Mouse (Mus musculus) right cerebral cortex, postnatal 36 days (tissue): ENCODE data around the gene Lep.
A peak's percentile ranks its signal among the peaks of the same experiment; 100 is the strongest.

ENCODE experiments used
- DNase-seq, 2 experiments: peaks; one replicate each; pipeline ENCODE4 v3.0.0; 2022; ENCODE audit warnings: low spot score in 2 of 2, mixed read lengths in 1 of 2

Lep gene

GRCm38 (mm10) chr6:29059846-29060685, at the start of gene Lep:
TSS of gene Lep (plus strand) at chr6:29060220.
- DNase-seq = no peak

DNA sequence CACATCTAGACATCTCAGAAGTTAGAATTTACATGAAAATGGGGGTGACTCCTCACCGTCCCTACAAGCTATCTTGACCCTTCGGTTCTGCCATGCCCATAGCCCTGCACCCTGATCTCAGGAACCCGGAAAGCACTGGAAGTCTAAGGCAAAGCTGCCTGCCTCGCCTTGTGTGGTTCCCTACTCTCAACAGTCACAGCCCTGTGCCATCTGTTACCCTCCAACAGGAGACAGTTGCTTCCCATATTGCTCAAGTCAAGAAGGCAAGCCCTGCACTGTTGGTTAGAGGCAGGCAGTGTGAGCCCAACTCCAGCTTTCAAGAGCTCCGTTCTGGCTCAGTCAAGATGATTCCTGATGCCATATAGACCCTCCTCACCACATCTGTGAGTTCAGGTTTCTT, 48.4 kb upstream of the Lep start:
- no peak for DNase-seq

DNA sequence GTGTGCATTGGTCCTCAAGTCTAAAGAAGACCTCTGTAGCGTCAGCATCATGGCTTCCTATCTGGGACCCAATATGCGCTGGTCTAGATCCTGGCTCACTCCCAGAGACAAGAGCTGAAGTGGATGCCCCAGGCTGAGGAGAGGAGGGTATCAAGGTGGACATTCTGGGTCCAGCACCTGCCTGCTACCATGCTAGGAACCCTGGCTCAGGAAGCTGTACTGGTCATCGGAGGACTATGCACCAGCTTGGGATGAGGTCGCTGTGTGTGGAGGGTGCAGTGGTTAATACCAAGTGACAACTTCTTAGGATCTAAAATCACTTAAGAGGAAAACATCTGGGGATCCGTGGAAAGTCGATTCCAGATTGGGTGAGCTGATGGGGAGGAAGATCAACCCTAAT, 46.8 kb upstream of the Lep start:
- no peak for DNase-seq

DNA sequence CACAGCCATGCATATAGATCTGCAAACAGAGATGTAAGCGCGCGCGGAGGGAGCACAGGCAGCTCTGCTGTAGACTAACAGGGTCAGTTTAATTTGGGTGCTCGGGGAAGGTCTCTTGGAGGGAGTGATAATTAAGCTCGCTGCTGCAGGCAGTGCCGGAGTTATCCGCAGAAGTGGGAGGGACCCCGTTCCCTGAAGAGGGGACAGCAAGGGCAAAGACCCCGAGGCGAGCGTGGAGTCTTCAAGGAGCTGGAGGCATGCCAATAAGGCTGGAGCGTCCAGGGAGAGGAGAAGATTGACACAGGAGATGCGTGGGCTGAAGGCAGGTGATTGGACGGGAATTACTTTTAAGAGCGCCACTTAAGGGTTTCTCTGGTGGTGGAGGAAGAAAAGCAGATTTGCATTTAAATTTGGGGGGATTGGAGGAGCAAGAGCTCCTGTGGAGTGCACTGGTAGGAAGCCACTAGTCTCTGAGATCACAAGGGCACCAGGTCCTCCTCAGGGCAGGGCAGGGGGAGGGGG, 43.1 kb upstream of the Lep start:
- no peak for DNase-seq

DNA sequence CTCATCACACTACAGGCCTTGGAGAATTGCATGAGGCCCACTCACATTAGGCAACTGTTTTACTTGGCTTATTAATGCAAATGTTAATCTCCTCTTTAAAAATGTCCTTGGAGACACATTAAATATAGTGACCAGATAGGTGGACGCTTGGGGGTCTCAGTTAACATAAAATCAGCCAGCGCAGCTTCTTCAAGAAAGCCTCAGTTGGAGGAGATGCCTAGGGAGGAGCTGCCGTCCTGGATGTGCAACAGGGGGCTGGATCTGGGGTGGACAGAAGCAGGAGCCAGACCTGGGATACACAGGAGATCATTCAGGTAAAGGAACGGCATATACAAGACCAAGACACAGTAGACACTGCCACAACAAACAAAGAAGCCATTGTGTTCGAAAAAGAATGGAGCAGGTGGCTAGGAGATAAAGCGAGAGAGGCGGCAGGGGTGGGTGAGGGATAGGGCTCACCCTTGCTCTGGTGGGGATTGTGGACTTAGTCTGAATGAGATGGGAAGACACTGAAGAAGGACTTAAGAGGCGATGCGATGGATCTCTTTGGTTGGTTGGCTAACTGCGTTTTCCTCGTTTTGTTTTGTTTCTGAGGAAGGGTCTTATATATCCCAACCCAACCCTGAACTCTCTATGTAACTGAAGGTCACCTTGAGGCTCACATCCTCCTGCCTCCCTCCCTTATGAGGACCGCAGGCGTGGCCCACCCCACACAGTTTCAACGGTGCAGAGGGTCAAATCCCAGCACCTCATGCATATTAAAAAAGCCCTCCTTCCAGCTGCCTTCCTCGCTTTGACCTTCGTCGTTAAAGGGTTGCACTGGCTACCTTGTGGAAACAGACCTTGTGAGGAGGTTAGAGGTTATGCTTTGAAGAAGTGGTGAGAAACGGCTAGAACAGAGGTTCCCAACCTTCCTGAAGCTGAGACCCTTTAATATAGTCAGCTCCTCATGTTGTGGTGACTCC, 40.0 kb upstream of the Lep start:
- no peak for DNase-seq

DNA sequence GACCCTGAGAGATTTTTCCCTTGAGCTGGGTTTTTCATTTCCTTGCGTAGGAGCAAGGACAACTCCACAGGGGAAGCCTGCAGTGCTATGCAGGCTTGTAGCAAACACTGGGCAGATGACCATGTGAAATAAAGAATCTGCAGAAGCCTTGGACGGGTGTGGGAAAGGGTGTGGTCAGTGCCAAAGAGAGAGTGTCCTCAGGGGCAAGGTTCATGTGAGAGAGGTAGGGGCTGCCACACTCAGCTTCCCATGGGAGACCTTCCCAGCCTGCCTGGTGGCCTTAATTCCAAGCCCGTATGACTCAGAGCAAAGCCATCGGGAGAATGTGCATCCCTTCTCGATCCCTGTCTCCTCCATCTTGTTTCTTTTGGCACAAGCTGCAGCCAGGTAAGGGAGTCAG, 39.1 kb upstream of the Lep start:
- DNase-seq = no peak

DNA sequence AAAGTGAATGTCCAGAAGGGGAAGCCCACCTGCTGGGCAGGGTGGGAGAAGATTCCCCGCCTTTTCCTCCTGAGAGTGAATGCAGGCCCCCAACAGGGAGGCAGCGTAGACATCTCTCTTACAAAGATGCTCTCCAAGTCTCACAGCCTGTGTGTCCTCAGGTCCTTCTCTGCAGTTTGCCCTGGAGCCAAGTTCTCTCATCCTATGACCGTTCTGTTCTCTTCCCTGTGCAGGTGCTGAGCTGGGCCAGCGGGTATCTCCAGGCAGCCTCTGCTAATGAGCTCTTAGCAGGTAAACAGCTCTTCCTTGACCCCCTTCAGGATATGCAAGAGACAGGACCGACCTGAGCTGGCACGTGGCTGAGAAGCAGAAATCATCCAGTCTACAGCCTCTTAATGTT, 38.5 kb upstream of the Lep start:
- DNase-seq = no peak

DNA sequence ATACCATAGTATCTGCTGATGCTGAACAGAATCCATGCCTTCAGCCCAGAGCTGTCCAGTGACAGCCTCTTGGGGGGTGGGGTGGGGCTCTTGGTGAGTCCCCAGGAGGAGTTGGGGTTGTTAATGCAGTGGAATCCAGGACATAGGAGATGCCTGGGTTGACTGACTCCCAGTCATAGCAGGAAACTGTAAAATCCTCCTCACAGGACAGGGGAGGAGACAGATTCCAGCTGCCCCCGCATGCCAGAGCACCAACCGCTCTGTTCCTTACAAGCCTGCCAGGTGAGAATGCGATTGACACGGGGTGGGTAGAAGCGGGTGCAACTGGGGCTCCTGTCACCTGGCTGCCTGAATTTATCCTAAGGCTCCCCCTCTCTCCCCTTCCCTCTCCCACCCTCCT, 37.9 kb upstream of the Lep start:
- DNase-seq = no peak

GRCm38 (mm10) chr6:29023206-29023967, 36.6 kb upstream of the Lep start:
- peak in 1 of 2 experiments; percentile 31 for DNase-seq

GRCm38 (mm10) chr6:29024000-29024417, 36.0 kb upstream of the Lep start:
- DNase-seq = peak in 1 of 2 experiments; percentile 24

DNA sequence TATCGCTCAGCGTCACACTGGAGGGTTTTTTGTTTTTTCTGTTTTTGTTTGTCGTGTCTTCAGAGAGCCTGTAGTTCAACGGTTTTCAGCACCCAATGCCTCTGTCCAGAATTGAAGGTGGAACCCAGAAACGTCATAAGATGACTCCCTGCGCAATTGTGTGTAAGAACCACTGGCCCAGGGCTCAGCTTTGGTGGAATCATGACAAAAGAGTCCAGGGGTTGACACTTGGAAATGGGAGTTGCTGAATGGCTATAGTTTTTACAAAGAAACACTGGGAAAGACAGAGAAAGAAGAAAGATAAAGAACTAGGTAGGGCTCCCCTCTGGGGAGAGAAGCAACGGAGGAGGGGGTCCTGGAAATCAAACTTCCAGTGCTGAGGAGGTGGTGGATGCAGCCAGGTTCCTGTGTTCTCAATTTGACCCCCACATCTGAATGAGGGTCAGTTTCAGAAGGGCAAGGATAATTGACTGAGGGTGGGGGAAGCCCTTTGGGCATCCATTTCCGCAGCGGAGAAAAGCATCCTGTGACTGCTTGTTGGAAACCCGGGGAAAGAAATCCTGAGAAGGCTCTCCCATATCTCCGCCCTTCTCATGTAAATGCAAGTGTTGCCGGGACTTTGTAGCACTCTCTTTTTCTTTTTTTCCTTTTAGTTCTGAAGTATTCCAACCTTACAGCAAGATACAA, 34.1 kb upstream of the Lep start:
- no peak for DNase-seq

DNA sequence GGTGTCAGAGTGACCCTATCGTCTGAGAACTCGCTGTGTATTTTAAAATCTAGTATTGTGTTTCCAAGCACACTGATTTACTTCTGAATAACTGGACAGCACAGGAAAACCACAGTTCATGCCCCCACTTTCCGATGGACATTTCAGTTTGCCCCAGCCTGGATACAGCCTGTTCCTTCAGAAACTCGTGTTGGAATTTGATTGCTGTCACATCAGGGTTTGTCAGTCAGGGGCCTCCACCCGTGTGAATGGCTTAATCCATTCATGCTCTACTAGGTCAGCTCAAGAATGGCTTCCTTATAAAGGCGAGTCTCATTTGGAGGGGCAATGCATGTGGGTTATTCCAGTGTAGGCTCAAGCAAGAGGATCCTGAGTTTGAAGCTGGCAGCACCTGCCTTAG, 33.3 kb upstream of the Lep start:
- no peak for DNase-seq

- DNase-seq = no peak
Observed at GRCm38 (mm10) chr6:29028129-29028528, 31.9 kb upstream of the Lep start.

DNA sequence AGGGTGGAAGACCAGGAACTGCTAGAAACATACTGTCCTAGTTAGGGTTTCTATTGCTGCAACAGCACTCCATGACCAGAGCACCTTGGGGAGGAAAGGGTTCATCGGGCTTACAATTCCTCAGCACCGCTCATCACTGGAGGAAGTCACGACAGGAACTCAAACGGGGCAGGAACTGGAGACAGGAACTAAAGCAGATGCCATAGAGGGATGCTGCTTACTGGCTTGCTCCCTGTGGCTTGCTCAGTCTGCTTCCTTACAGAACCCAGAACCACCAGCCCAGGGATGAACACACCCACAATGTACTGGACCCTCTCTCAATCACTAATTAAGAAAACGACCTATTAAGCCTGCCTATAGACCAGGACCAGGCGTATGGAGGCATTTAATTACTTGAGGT, 30.5 kb upstream of the Lep start:
- DNase-seq = no peak

DNA sequence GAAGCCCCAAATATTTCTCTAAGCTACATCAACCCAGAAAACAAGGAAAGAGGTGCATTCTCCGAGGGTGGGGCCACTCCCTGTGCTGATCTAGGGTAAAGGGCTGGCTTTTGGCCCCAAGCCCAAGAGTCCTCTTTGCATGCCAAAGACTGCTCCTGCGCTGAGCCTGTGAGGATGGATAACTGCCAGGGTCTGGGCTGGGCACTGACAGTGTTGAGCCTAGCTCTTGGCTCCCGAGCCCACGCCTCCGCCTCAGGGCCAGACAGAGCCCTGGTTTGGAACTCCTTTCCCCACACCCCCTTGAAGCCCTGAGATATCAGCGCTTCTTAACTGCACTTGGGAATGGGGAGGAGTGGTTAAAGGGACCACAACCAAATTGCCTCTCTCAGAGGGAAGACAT, 28.8 kb upstream of the Lep start:
- no peak for DNase-seq

DNA sequence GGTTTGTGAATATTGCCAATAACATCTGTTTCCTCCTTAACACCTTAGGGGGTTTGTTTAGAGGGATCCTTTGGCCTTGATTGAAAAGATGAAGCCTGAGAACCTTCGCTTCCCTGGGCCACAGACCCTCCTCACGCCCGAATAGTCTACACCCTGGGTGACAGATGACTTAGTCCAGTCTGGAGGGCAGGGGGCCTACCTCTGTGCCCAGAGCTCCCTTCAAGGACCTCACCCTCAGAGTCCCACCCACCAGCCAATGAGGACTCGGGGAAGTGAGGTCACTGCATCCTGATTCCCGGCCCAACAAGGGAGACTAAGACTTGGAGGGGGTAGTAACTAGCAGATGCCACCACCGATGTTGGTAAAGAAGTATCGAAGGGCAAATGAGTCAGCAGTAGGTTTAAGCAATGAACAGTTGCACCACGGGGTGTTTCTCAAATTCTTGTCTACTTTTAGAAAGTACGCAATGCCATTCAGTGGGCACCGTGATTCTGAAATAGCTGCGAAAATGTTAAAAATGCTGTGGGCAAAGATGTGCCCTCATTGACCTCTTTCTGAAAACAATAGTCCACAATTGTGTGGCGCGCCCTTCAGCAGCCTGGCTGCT, 28.2 kb upstream of the Lep start:
- DNase-seq = no peak

DNA sequence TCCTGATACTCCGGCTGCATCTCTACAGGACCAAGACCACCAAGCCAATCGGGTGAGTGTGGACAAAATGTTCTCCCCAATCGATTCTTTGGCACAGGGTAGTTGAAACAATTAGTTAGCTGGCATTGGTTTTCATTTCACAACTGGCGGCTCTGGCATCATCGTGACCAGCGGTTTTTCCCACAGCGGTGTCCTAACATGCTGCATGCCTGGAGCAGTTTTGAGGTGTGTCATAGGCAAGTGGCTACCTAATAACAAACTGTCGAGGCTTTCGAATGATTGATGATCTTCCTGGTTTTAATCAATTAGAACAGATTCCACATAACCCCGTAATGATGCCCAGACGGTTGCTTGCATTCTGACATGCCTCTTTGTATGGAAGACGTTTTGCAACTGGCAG, 27.6 kb upstream of the Lep start:
- no peak for DNase-seq

GRCm38 (mm10) chr6:29033981-29034646, 25.9 kb upstream of the Lep start:
- DNase-seq = no peak

GRCm38 (mm10) chr6:29036698-29037097, 23.3 kb upstream of the Lep start:
- DNase-seq = no peak

GRCm38 (mm10) chr6:29040266-29040665, 19.8 kb upstream of the Lep start:
- no peak for DNase-seq
